Mouse (Mus musculus) liver, adult 2 months (tissue): Measurements from ENCODE around the gene Zmynd12. TPM values are rescaled to one million over a fixed set of nuclear protein-coding genes. Genes with fewer than 3 reads are reported as not detected.

Experiments
- DNase-seq: peaks from one replicate; pipeline ENCODE4 v3.0.0-alpha.2; 2011; ENCODE audit warnings: low read depth, low spot score; ENCODE audit errors: extremely low read depth
- H3K27ac ChIP-seq: fragments of 200-500 bp; replicated peaks from 2 replicates; pipeline ENCODE4 v1.5.1; 2012; ENCODE audit warnings: low read depth, mild to moderate bottlenecking, control low read depth, inconsistent platforms, low read length; ENCODE audit not compliant: insufficient read depth
- H3K27me3 ChIP-seq: fragments of 200-500 bp; 2 replicates; pipeline ENCODE4 v1.6.1; 2012; ENCODE audit warnings: mild to moderate bottlenecking, moderate library complexity, low read length, inconsistent platforms; ENCODE audit not compliant: control insufficient read depth, insufficient read depth
- H3K36me3 ChIP-seq: fragments of 200-500 bp; 2 replicates; pipeline ENCODE4 v1.6.1; 2012; ENCODE audit warnings: low read length, inconsistent platforms; ENCODE audit not compliant: control insufficient read depth, insufficient read depth
- H3K4me1 ChIP-seq: fragments of 200-500 bp; 2 replicates; pipeline ENCODE4 v1.6.1; 2011; ENCODE audit warnings: low read length; ENCODE audit not compliant: control insufficient read depth, insufficient read depth
- H3K4me3 ChIP-seq: fragments of 200-500 bp; 2 replicates; pipeline ENCODE4 v1.5.1; 2011; ENCODE audit warnings: low read depth, mild to moderate bottlenecking, control low read depth, low read length, moderate library complexity; ENCODE audit not compliant: insufficient read depth
- H3K79me2 ChIP-seq: fragments of 200-500 bp; 2 replicates; pipeline ENCODE4 v1.6.1; 2012; ENCODE audit warnings: inconsistent platforms, mild to moderate bottlenecking, low read length, moderate library complexity; ENCODE audit not compliant: control insufficient read depth, insufficient read depth
- H3K9ac ChIP-seq: fragments of 200-500 bp; 2 replicates; pipeline ENCODE4 v1.6.1; 2012; ENCODE audit warnings: low read depth, mild to moderate bottlenecking, control low read depth, inconsistent platforms, low read length
- CTCF ChIP-seq: fragments of 200-500 bp; IDR thresholded peaks from 2 replicates; pipeline ENCODE4 v1.5.1; 2011; ENCODE audit warnings: low read depth, low read length, control low read depth
- POLR2A ChIP-seq: fragments of 200-500 bp; IDR thresholded peaks from 2 replicates; pipeline ENCODE4 v1.6.1; 2011; ENCODE audit warnings: low read length, control low read depth; ENCODE audit not compliant: insufficient read depth; ENCODE audit errors: extremely low read depth
- WGBS: fragments of 180-500 bp; shearing (Covaris S2); methylation state at CpG from one replicate; pipeline ENCODE4 v1.1.7; 2018; 5-methylcytosine and 5-hydroxymethylcytosine counted together
- polyA plus RNA-seq: library from polyadenylated mRNA; depleted of rRNA; stranded (reverse); fragments of >200 nt; gene quantifications from 2 replicates; pipeline ENCODE4 v1.2.3, GENCODE M21; 2012
- total RNA-seq: library from RNA; depleted of rRNA; stranded (reverse); fragments of >200 nt; gene quantifications from 2 replicates; pipeline ENCODE4 v1.2.3, GENCODE M21; 2014

Zmynd12 gene
- total and polyA plus RNA-seq, 2 experiments, result 0.15 to 0.28 TPM

GRCm38 (mm10) chr4:119421191-119421590 is 1.4 kb upstream of the Zmynd12 start:
- Histone ChIP-seq H3K4me1 (peaks cover 17% of the 10 kb centered on the region), H3K79me2 (no peaks in the 10 kb centered on the region), H3K27me3 (no peaks in the 10 kb centered on the region), H3K4me3 (peak overlapping the region; percentile 94), H3K9ac (no peak overlapping the region), H3K27ac (peak overlapping the region; percentile 93; the same call in 1 of the 2 replicates), H3K36me3 (peaks cover 7% of the 10 kb centered on the region; the same call in 1 of the 2 replicates)
- no peak for DNase-seq
- TF ChIP-seq POLR2A (no peak), CTCF (no peak)
- 15% methylated on average over 3 of the region's 3 CpGs for WGBS

DNA sequence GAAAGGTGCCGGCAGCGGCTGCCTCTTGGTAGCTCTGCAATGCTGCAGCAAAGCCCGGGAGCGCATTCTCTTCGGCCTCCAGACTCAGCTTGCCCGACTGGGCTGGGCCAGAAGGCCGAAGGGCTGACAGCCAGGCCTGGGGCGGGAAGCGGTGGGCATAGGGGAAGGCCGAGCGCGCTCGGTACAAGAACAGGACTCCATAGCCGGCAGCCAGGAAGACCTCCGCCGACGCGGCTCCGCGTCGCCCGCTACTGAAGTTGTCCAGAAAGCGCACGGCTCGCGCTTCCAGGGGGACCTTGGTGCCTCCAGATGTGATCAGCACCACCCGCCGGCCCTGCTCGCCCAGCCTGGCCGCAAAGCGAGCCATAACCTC is 707 bp upstream of the Zmynd12 start:
- Histone ChIP-seq H3K27ac (peak overlapping the region; percentile 93), H3K79me2 (no peaks in the 10 kb centered on the region), H3K9ac (peak overlapping the region; percentile 95), H3K36me3 (peaks cover 7% of the 10 kb centered on the region; the same call in 1 of the 2 replicates), H3K4me1 (peaks cover 15% of the 10 kb centered on the region), H3K27me3 (no peaks in the 10 kb centered on the region), H3K4me3 (peak overlapping the region; percentile 94)
- WGBS, result under 1% methylated on average over 31 of the region's 31 CpGs
- no peak for TF ChIP-seq CTCF
- TF ChIP-seq POLR2A, result no peak
- DNase-seq, result peak; percentile 26

- DNase-seq, result no peak
- TF ChIP-seq CTCF (no peak), POLR2A (no peak)
- Histone ChIP-seq H3K27ac (no peak overlapping the region), H3K79me2 (no peaks in the 10 kb centered on the region), H3K4me1 (peaks cover 9% of the 10 kb centered on the region), H3K4me3 (no peak overlapping the region), H3K27me3 (no peaks in the 10 kb centered on the region), H3K36me3 (0 out of 2 replicates have a peak, but pooled peaks cover 2% of the 10 kb centered on the region), H3K9ac (no peak overlapping the region)
- 88% methylated on average over 2 of the region's 2 CpGs for WGBS
Observed at GRCm38 (mm10) chr4:119425077-119425476, 2.5 kb downstream of the Zmynd12 start.

GRCm38 (mm10) chr4:119425601-119426000 is 3.0 kb downstream of the Zmynd12 start:
- H3K27me3 ChIP-seq, result no peaks in the 10 kb centered on the region
- H3K4me3 ChIP-seq, result no peak overlapping the region
- no peak overlapping the region for H3K27ac ChIP-seq

GRCm38 (mm10) chr4:119427680-119428079 is 5.1 kb downstream of the Zmynd12 start:
- Histone ChIP-seq H3K9ac (no peak overlapping the region), H3K36me3 (no peaks in the 10 kb centered on the region), H3K4me1 (peaks cover 2% of the 10 kb centered on the region), H3K79me2 (no peaks in the 10 kb centered on the region), H3K4me3 (no peak overlapping the region), H3K27me3 (no peaks in the 10 kb centered on the region), H3K27ac (no peak overlapping the region)
- WGBS, result 79% methylated on average over 2 of the region's 2 CpGs
- no peak for TF ChIP-seq POLR2A
- TF ChIP-seq CTCF, result no peak
- DNase-seq, result no peak

More at GRCm38 (mm10) chr4:119425601-119426000, 3.0 kb downstream of the Zmynd12 start:
- no peak overlapping the region for H3K9ac ChIP-seq
- WGBS, result 25% methylated on average over 2 of the region's 2 CpGs
- no peak for DNase-seq
- TF ChIP-seq CTCF (no peak), POLR2A (no peak)
- H3K4me1 ChIP-seq, result peaks cover 9% of the 10 kb centered on the region
- 0 out of 2 replicates have a peak, but pooled peaks cover 2% of the 10 kb centered on the region for H3K36me3 ChIP-seq
- no peaks in the 10 kb centered on the region for H3K79me2 ChIP-seq

- no peak overlapping the region for H3K27ac ChIP-seq
- peak; percentile 53 for DNase-seq
- no peak for TF ChIP-seq POLR2A
- peak; percentile 90 for TF ChIP-seq CTCF
- no peaks in the 10 kb centered on the region for H3K79me2 ChIP-seq
- no peak overlapping the region for H3K9ac ChIP-seq
- no peaks in the 10 kb centered on the region for H3K27me3 ChIP-seq
- no peaks in the 10 kb centered on the region for H3K36me3 ChIP-seq
- H3K4me1 ChIP-seq, result no peaks in the 10 kb centered on the region
- H3K4me3 ChIP-seq, result no peak overlapping the region
- WGBS, result 16% methylated on average over 5 of the region's 5 CpGs
Observed at GRCm38 (mm10) chr4:119430678-119431077, 8.1 kb downstream of the Zmynd12 start.
